Mouse (Mus musculus): ENCODE data around the gene Myt1l.

GRCm38 (mm10) chr12:29538456-29538855 is 10.3 kb downstream of the Myt1l start:
- TF ChIP-seq CTCF (IDR thresholded peaks at IDR 0.05) (no peak), EP300 (IDR thresholded peaks at IDR 0.05) (no peak)

Measured in lung, postnatal 0 days (tissue).